Mouse (Mus musculus) T-helper 1 cell (primary cell): ENCODE results near the gene Cblb.

Experiments used
- in situ Hi-C: fragments of 300-600 bp; cut with MboI, MseI; formaldehyde crosslinking; loops from one replicate; pipeline ENCODE4 v1.15.1; 2025; ENCODE audit warnings: high pct_unique_total_duplicates

Cblb gene

GRCm38 (mm10) chr16:52069648-52070047 lies 38.6 kb downstream of the Cblb start:
- in situ Hi-C loops = no loop called here

GRCm38 (mm10) chr16:52070128-52070527 lies 39.1 kb downstream of the Cblb start:
- in situ Hi-C loops = no loop called here

- in situ Hi-C loops = no loop called here
Measured at GRCm38 (mm10) chr16:52071290-52071689, 40.3 kb downstream of the Cblb start.

- in situ Hi-C loops = no loop called here
Measured at GRCm38 (mm10) chr16:52071766-52072209, 40.8 kb downstream of the Cblb start.

- in situ Hi-C loops = no loop called here
Measured at GRCm38 (mm10) chr16:52076652-52077051, 45.6 kb downstream of the Cblb start.

GRCm38 (mm10) chr16:52077901-52078300 lies 46.9 kb downstream of the Cblb start:
- in situ Hi-C loops = no loop called here

- in situ Hi-C loops = no loop called here
Measured at GRCm38 (mm10) chr16:52078758-52079474, 47.9 kb downstream of the Cblb start.

- in situ Hi-C loops = no loop called here
Measured at GRCm38 (mm10) chr16:52079475-52079823, 48.4 kb downstream of the Cblb start.

- in situ Hi-C loops = no loop called here
Measured at GRCm38 (mm10) chr16:52080619-52081395, 49.8 kb downstream of the Cblb start.

GRCm38 (mm10) chr16:52081756-52082155 lies 50.7 kb downstream of the Cblb start:
- in situ Hi-C loops = no loop called here

- in situ Hi-C loops = no loop called here
Measured at GRCm38 (mm10) chr16:52086793-52087450, 55.9 kb downstream of the Cblb start.

- in situ Hi-C loops = no loop called here
Measured at GRCm38 (mm10) chr16:52089354-52089753, 58.3 kb downstream of the Cblb start.

GRCm38 (mm10) chr16:52090899-52091298 lies 59.9 kb downstream of the Cblb start:
- in situ Hi-C loops = no loop called here

- in situ Hi-C loops = no loop called here
Measured at GRCm38 (mm10) chr16:52093325-52094253, 62.6 kb downstream of the Cblb start.

- in situ Hi-C loops = no loop called here
Measured at GRCm38 (mm10) chr16:52094735-52095459, 63.9 kb downstream of the Cblb start.

GRCm38 (mm10) chr16:52095643-52096042 lies 64.6 kb downstream of the Cblb start:
- in situ Hi-C loops = no loop called here

- in situ Hi-C loops = no loop called here
Measured at GRCm38 (mm10) chr16:52100466-52100865, 69.4 kb downstream of the Cblb start.

- in situ Hi-C loops = no loop called here
Measured at GRCm38 (mm10) chr16:52104608-52105007, 73.6 kb downstream of the Cblb start.

GRCm38 (mm10) chr16:52107836-52108235 lies 76.8 kb downstream of the Cblb start:
- in situ Hi-C loops = no loop called here

GRCm38 (mm10) chr16:52114473-52114872 lies 83.4 kb downstream of the Cblb start:
- in situ Hi-C loops = no loop called here

GRCm38 (mm10) chr16:52119003-52119402 lies 88.0 kb downstream of the Cblb start:
- in situ Hi-C loops = no loop called here
